Mouse (Mus musculus): ENCODE results near the gene Mdk. TPM values are rescaled to one million over a fixed set of nuclear protein-coding genes. Genes with fewer than 3 reads are reported as not detected.

Gene Mdk
- 1,044 and 1,097 TPM in 2 replicates for polyA plus RNA-seq (2014; fragmentation: Nextera tagmentation; extraction: Ambion mirVana)

GRCm38 (mm10) chr2:91932160-91932711 lies at the start of gene Mdk:
TSS of gene Mdk (minus strand) at chr2:91932297.
- peak within 1 kb of the TSS; percentile 96 for H3K9ac ChIP-seq
- ATAC-seq (ENCODE audit: insufficient read depth), result 0 out of 2 replicates have a peak, but pooled peaks have one; percentile 0
- no peak for TF ChIP-seq CTCF (IDR thresholded peaks at IDR 0.05; ENCODE audit: low read depth)
- peak within 1 kb of the TSS; percentile 98 for H3K27ac ChIP-seq (ENCODE audit: low read depth)
- peak; percentile 67 for DNase-seq
- H3K4me1 ChIP-seq (ENCODE audit: insufficient read depth), result peaks cover 11% of the 10 kb centered on the region
- H3K27me3 ChIP-seq (ENCODE audit: insufficient read depth, low read length), result no peaks in the 10 kb centered on the region
- WGBS, result 3% methylated on average over 16 of the region's 16 CpGs
- no peaks in the 10 kb centered on the region for H3K9me3 ChIP-seq (ENCODE audit: low read depth, low read length)
- H3K4me2 ChIP-seq, result peak within 1 kb of the TSS; percentile 90
- H3K36me3 ChIP-seq (ENCODE audit: insufficient read depth), result peaks cover 54% of the 10 kb centered on the region
- peak within 1 kb of the TSS; percentile 77 for H3K4me3 ChIP-seq (ENCODE audit: low read depth, low read length)

GRCm38 (mm10) chr2:91980830-91981229 lies 48.7 kb upstream of the Mdk start:
- Histone ChIP-seq H3K27me3 (ENCODE audit: insufficient read depth, low read length) (peaks cover 18% of the 10 kb centered on the region), H3K27ac (ENCODE audit: low read depth) (no peak overlapping the region), H3K4me2 (no peak overlapping the region), H3K9me3 (ENCODE audit: low read depth, low read length) (no peaks in the 10 kb centered on the region), H3K4me3 (ENCODE audit: low read depth, low read length) (no peak overlapping the region), H3K9ac (no peak overlapping the region), H3K36me3 (ENCODE audit: insufficient read depth) (peaks cover 15% of the 10 kb centered on the region; the same call in 1 of the 2 replicates), H3K4me1 (ENCODE audit: insufficient read depth) (peaks cover 21% of the 10 kb centered on the region)
- 40% methylated on average over 5 of the region's 5 CpGs for WGBS
- no peak for TF ChIP-seq CTCF (IDR thresholded peaks at IDR 0.05; ENCODE audit: low read depth)
- DNase-seq (no peak), ATAC-seq (ENCODE audit: insufficient read depth) (no peak)

- peaks cover 24% of the 10 kb centered on the region for H3K27me3 ChIP-seq (ENCODE audit: insufficient read depth, low read length)
- H3K4me1 ChIP-seq (ENCODE audit: insufficient read depth), result peaks cover 21% of the 10 kb centered on the region
- no peak overlapping the region for H3K9ac ChIP-seq
- H3K27ac ChIP-seq (ENCODE audit: low read depth), result no peak overlapping the region; the same call in 1 of the 2 replicates
- ATAC-seq (ENCODE audit: insufficient read depth), result no peak
- peaks cover 10% of the 10 kb centered on the region; the same call in 1 of the 2 replicates for H3K36me3 ChIP-seq (ENCODE audit: insufficient read depth)
- no peak overlapping the region for H3K4me3 ChIP-seq (ENCODE audit: low read depth, low read length)
- no peak overlapping the region for H3K4me2 ChIP-seq
- 17% methylated on average over 4 of the region's 4 CpGs for WGBS
- no peaks in the 10 kb centered on the region for H3K9me3 ChIP-seq (ENCODE audit: low read depth, low read length)
- DNase-seq, result no peak
- no peak for TF ChIP-seq CTCF (IDR thresholded peaks at IDR 0.05; ENCODE audit: low read depth)
These were observed 48.1 kb upstream of the Mdk start for GRCm38 (mm10) chr2:91980245-91980644.

GRCm38 (mm10) chr2:91978547-91978946 lies 46.5 kb upstream of the Mdk start:
- WGBS, result 20% methylated on average over 2 of the region's 2 CpGs
- Histone ChIP-seq H3K4me1 (ENCODE audit: insufficient read depth) (peaks cover 16% of the 10 kb centered on the region), H3K4me2 (no peak overlapping the region; the same call in 1 of the 2 replicates), H3K36me3 (ENCODE audit: insufficient read depth) (peaks cover 10% of the 10 kb centered on the region; the same call in 1 of the 2 replicates), H3K9me3 (ENCODE audit: low read depth, low read length) (no peaks in the 10 kb centered on the region), H3K4me3 (ENCODE audit: low read depth, low read length) (no peak overlapping the region), H3K27me3 (ENCODE audit: insufficient read depth, low read length) (peaks cover 37% of the 10 kb centered on the region), H3K9ac (peak overlapping the region; percentile 20; the same call in 1 of the 2 replicates), H3K27ac (ENCODE audit: low read depth) (peak overlapping the region; percentile 30; the same call in 1 of the 2 replicates)
- peak; percentile 57 for ATAC-seq (ENCODE audit: insufficient read depth)
- DNase-seq, result peak; percentile 83
- no peak for TF ChIP-seq CTCF (IDR thresholded peaks at IDR 0.05; ENCODE audit: low read depth)

- H3K36me3 ChIP-seq (ENCODE audit: insufficient read depth), result peaks cover 5% of the 10 kb centered on the region; the same call in 1 of the 2 replicates
- peak overlapping the region; percentile 30; the same call in 1 of the 2 replicates for H3K27ac ChIP-seq (ENCODE audit: low read depth)
- TF ChIP-seq CTCF (IDR thresholded peaks at IDR 0.05; ENCODE audit: low read depth), result no peak
- H3K27me3 ChIP-seq (ENCODE audit: insufficient read depth, low read length), result peaks cover 37% of the 10 kb centered on the region
- DNase-seq (no peak), ATAC-seq (ENCODE audit: insufficient read depth) (no peak)
- no peak overlapping the region for H3K4me3 ChIP-seq (ENCODE audit: low read depth, low read length)
- no peak overlapping the region; the same call in 1 of the 2 replicates for H3K4me2 ChIP-seq
- no peak overlapping the region for H3K9ac ChIP-seq
- H3K4me1 ChIP-seq (ENCODE audit: insufficient read depth), result peaks cover 16% of the 10 kb centered on the region
- 69% methylated on average over 4 of the region's 4 CpGs for WGBS
- no peaks in the 10 kb centered on the region for H3K9me3 ChIP-seq (ENCODE audit: low read depth, low read length)
These were observed 45.9 kb upstream of the Mdk start for GRCm38 (mm10) chr2:91977960-91978359.

DNA sequence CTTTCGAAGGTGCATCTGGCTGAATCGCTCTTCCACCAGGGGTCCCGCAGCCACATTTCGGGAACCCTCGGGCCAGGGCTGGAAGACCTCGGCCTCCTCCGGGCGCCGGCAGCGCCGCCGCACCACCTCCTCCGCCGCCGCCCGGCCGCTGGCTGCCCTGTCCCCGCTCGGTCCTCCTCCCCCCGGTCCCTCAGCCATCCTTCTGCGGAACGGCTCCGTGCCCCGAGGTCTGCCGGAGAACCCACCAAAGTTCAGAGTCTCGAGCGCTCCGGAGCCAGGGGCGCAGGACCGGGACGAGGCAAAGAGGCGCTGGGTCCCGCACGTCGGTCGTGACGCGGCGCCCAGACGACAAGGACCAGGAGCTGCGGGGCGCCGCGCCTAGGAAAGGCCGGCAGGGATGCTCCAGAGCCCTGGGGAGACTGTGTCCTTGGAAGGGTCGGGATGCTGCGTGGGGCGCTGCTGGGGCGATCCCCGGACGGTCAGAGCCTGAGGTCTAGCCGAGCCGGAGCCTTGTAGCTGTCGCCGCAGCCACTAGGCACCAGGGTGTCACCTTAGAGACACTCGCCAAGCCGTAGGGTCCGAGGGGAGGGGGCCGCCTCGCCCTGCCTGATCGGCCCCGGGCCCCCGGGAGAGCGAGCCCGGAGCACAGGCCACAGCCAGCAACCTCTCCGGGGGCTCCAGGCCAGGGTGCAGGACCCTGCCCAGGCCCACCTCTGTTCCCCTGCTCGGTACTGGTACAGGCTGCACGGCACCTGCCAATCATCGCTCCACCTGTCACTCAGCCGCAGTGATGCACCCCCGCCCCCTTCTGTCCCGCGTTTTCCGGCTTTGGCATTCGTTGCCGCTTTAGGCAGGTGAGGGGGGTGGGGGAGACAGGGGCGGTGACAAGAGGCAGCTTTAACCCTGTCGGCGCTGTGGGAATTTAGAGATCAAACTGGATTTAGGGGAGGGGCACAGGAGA lies 43.8 kb upstream of the Mdk start, which contains the start of gene Dgkz:
TSS of gene Dgkz (minus strand) at position 284 of the 961 bp plus-strand sequence.
- 0 out of 2 replicates have a peak, but pooled peaks have one; percentile 15 for ATAC-seq (ENCODE audit: insufficient read depth)
- DNase-seq, result no peak
- peaks cover 29% of the 10 kb centered on the region for H3K4me1 ChIP-seq (ENCODE audit: insufficient read depth)
- peak within 1 kb of the TSS; percentile 36; the same call in 1 of the 2 replicates for H3K9ac ChIP-seq
- H3K9me3 ChIP-seq (ENCODE audit: low read depth, low read length), result no peaks in the 10 kb centered on the region
- H3K27ac ChIP-seq (ENCODE audit: low read depth), result no peak within 1 kb of the TSS
- 2% methylated on average over 79 of the region's 79 CpGs for WGBS
- no peaks in the 10 kb centered on the region for H3K36me3 ChIP-seq (ENCODE audit: insufficient read depth)
- peak within 1 kb of the TSS; percentile 67 for H3K4me2 ChIP-seq
- H3K4me3 ChIP-seq (ENCODE audit: low read depth, low read length), result peak within 1 kb of the TSS; percentile 41
- TF ChIP-seq CTCF (IDR thresholded peaks at IDR 0.05; ENCODE audit: low read depth), result no peak
- H3K27me3 ChIP-seq (ENCODE audit: insufficient read depth, low read length), result peaks cover 37% of the 10 kb centered on the region
